26 mouse cellular contexts compared by ENCODE assay signal in genomic region chr5:128687139-128687538, GRCm38 (mm10). TPM values are rescaled to one million over a fixed set of nuclear protein-coding genes. Genes with fewer than 3 reads are reported as not detected.
DNase-seq lines count a peak whose midpoint lies in the region; ATAC-seq and TF ChIP-seq lines count a peak whose summit lies in the region.
"Had no signal": no experiment of that assay in that cellular context is flagged by ENCODE, and none has a peak within 500 bp of the region (broad histone marks: within the 10 kb centered on the region; RNA-seq: fewer than 3 reads in every experiment).

No protein-coding gene starts in this region.

- no peak overlapping the region for H3K9ac ChIP-seq in kidney, postnatal 0 days (ENCODE audit: low read depth, low read length)
- H3K9ac ChIP-seq in MEL (ENCODE audit: control insufficient read depth, low read depth, low read length, poor library complexity, severe bottlenecking) = no peak overlapping the region
- H3K9ac ChIP-seq: embryonic facial prominence, embryonic 15.5 days; heart, embryonic 13.5 days; hindbrain, embryonic 15.5 days; neural tube, embryonic 13.5 days had no signal

- DNase-seq in kidney, postnatal 0 days (ENCODE audit: low spot score) = no peak
- no peak for DNase-seq in kidney, postnatal 10 days
- DNase-seq in testis, postnatal 14 days (ENCODE audit: low spot score) = no peak
- peak; percentile 10 for DNase-seq in MEL (ENCODE audit: low read depth, low spot score)
- DNase-seq in thymus, postnatal 4 days = peak; percentile 52
- no peak for DNase-seq in gastrocnemius, postnatal 36 days
- DNase-seq: adrenal gland, postnatal 25 days; B cell, adult 2 months; cerebellum, adult 11-12 months; cerebellum, postnatal 25 days; heart, adult 11 months; heart, postnatal 36 days; kidney, adult 11 months; left cerebral cortex, postnatal 4 days; spleen, adult 18-20 months had no signal

- no peak overlapping the region for H3K4me2 ChIP-seq in kidney, postnatal 0 days (ENCODE audit: low read length)
- H3K4me2 ChIP-seq: embryonic facial prominence, embryonic 15.5 days; heart, embryonic 13.5 days; hindbrain, embryonic 15.5 days; neural tube, embryonic 13.5 days had no signal

- no peak for TF ChIP-seq POLR2A in testis, adult 2 months (IDR thresholded peaks at IDR 0.05; ENCODE audit: control insufficient read depth, low read depth, low read length)
- TF ChIP-seq POLR2A in MEL (IDR thresholded peaks at IDR 0.05; ENCODE audit: control insufficient read depth in 1 of 2, insufficient read depth in 1 of 2, low read depth in 1 of 2, low read length in 2 of 2, poor library complexity in 1 of 2) = no peak

- no peak overlapping the region for H3K27ac ChIP-seq in kidney, postnatal 0 days
- no peak overlapping the region for H3K27ac ChIP-seq in testis, adult 2 months (ENCODE audit: control insufficient read depth, insufficient read depth, low read depth, low read length)
- no peak overlapping the region for H3K27ac ChIP-seq in MEL (ENCODE audit: control insufficient read depth, low read depth, low read length)
- H3K27ac ChIP-seq: embryonic facial prominence, embryonic 15.5 days; forebrain, embryonic 10.5 days; heart, embryonic 13.5 days; hindbrain, embryonic 15.5 days; macrophage; midbrain, embryonic 10.5 days; neural tube, embryonic 13.5 days had no signal

- no peak for TF ChIP-seq EP300 in MEL (IDR thresholded peaks at IDR 0.05; ENCODE audit: low read depth in 1 of 2, low read length in 2 of 2)

- no peaks in the 10 kb centered on the region for H3K36me3 ChIP-seq in kidney, postnatal 0 days (ENCODE audit: insufficient read depth, low read length)
- no peaks in the 10 kb centered on the region for H3K36me3 ChIP-seq in testis, adult 2 months (ENCODE audit: control insufficient read depth, insufficient read depth, low read length)
- no peaks in the 10 kb centered on the region for H3K36me3 ChIP-seq in MEL (ENCODE audit: control insufficient read depth in 1 of 2, insufficient read depth in 2 of 2, low read length in 2 of 2)
- H3K36me3 ChIP-seq: embryonic facial prominence, embryonic 15.5 days; forebrain, embryonic 10.5 days; heart, embryonic 13.5 days; hindbrain, embryonic 15.5 days; midbrain, embryonic 10.5 days; neural tube, embryonic 13.5 days had no signal

- no peak overlapping the region for H3K4me3 ChIP-seq in kidney, postnatal 0 days (replicated peaks; ENCODE audit: low read depth, low read length)
- H3K4me3 ChIP-seq in testis, adult 2 months (ENCODE audit: control insufficient read depth, low read depth, low read length) = no peak overlapping the region
- H3K4me3 ChIP-seq in MEL (ENCODE audit: control insufficient read depth in 1 of 2, insufficient read depth in 1 of 2, low read depth in 2 of 2, low read length in 2 of 2) = no peak overlapping the region
- H3K4me3 ChIP-seq: embryonic facial prominence, embryonic 15.5 days; forebrain, embryonic 10.5 days; heart, embryonic 13.5 days; hindbrain, embryonic 15.5 days; midbrain, embryonic 10.5 days; neural tube, embryonic 13.5 days had no signal

- H3K9me3 ChIP-seq in kidney, postnatal 0 days (replicated peaks; ENCODE audit: low read length) = no peaks in the 10 kb centered on the region
- no peaks in the 10 kb centered on the region for H3K9me3 ChIP-seq in MEL (replicated peaks; ENCODE audit: insufficient read depth, low read length)
- H3K9me3 ChIP-seq: embryonic facial prominence, embryonic 15.5 days; hindbrain, embryonic 15.5 days had no signal

- 92% methylated on average over 5 of the region's 5 CpGs for WGBS in kidney, postnatal 0 days

- 0 out of 2 replicates have a peak, but pooled peaks have one; percentile 29 for TF ChIP-seq CTCF in kidney, postnatal 0 days (IDR thresholded peaks at IDR 0.05; ENCODE audit: low read depth)
- peak; percentile 16; the same call in 1 of the 2 replicates for TF ChIP-seq CTCF in testis, adult 2 months (IDR thresholded peaks at IDR 0.05; ENCODE audit: control insufficient read depth, insufficient read depth, insufficient replicate concordance, low read depth, low read length)
- peak in 2 of 3 experiments; percentile 14 to 29; a peak in 3 of 6 replicates for TF ChIP-seq CTCF in MEL (IDR thresholded peaks at IDR 0.05 in 2 of 3, conservative IDR thresholded peaks at IDR 0.05 in 1 of 3; ENCODE audit: control insufficient read depth in 1 of 3, insufficient read depth in 1 of 3, low read depth in 2 of 3, low read length in 3 of 3, poor library complexity in 1 of 3, severe bottlenecking in 1 of 3)

- no peaks in the 10 kb centered on the region for H3K79me2 ChIP-seq in MEL (ENCODE audit: control insufficient read depth, insufficient read depth, low read length, poor library complexity)

- H3K4me1 ChIP-seq in kidney, postnatal 0 days (replicated peaks; ENCODE audit: insufficient read depth, low read length) = no peaks in the 10 kb centered on the region
- H3K4me1 ChIP-seq in testis, adult 2 months (ENCODE audit: control insufficient read depth, insufficient read depth, low read length) = no peaks in the 10 kb centered on the region; the same call in 1 of the 2 replicates
- H3K4me1 ChIP-seq in MEL (ENCODE audit: control insufficient read depth in 1 of 2, insufficient read depth in 2 of 2, low read length in 2 of 2) = no peaks in the 10 kb centered on the region
- H3K4me1 ChIP-seq: heart, embryonic 13.5 days had no signal

- intact Hi-C loops in gastrocnemius, postnatal 36 days (cut with DNase I) = no loop called here

- ATAC-seq in kidney, postnatal 0 days (replicated peaks; ENCODE audit: low FRiP score, low read depth) = no peak

- H3K27me3 ChIP-seq in kidney, postnatal 0 days (ENCODE audit: insufficient read depth, low read length) = no peaks in the 10 kb centered on the region
- H3K27me3 ChIP-seq in testis, adult 2 months (ENCODE audit: control insufficient read depth, insufficient read depth, low read length) = no peaks in the 10 kb centered on the region
- no peaks in the 10 kb centered on the region for H3K27me3 ChIP-seq in MEL (ENCODE audit: control insufficient read depth in 1 of 2, insufficient read depth in 2 of 2, low read length in 2 of 2)
- H3K27me3 ChIP-seq: embryonic facial prominence, embryonic 15.5 days; hindbrain, embryonic 15.5 days; neural tube, embryonic 13.5 days had no signal

- no peak for TF ChIP-seq RAD21 in MEL (IDR thresholded peaks at IDR 0.05; ENCODE audit: low read depth, low read length)

TF ChIP-seq in MEL, 35 proteins besides CTCF, POLR2A, EP300 and RAD21:
- 0 out of 2 replicates have a peak, but pooled peaks have one; percentile 7 for TF ChIP-seq SMC3 (IDR thresholded peaks at IDR 0.05; ENCODE audit: low read depth, low read length)
- no peak for TF ChIP-seq NRF1 (IDR thresholded peaks at IDR 0.05; ENCODE audit: insufficient read depth, low read depth, low read length, poor library complexity, severe bottlenecking)
TF ChIP-seq in MEL: peak in this region for 1.

RNA-seq across cellular contexts. Expression of gene Piwil1, which starts 15.2 kb away (rescaled TPM):
- polyA plus RNA-seq in kidney, postnatal 0 days (2015; fragmentation: Nextera tagmentation; extraction: Ambion mirVana) = not detected in 2 replicates
- polyA plus RNA-seq in testis, adult 2 months (2012; rRNA removed) = 247 and 266 TPM in 2 replicates
- total RNA-seq in MEL (2012; rRNA removed) = not detected in 2 replicates
- polyA plus RNA-seq in MEL (2012; ENCODE audit: insufficient read depth in 1 of 2, insufficient read length in 2 of 2, low read depth in 1 of 2, low replicate concordance in 2 of 2, missing spikeins in 1 of 2) = not detected
- total RNA-seq in gastrocnemius, postnatal 36 days (2021) = not detected
- total RNA-seq: adrenal gland, postnatal 25 days; heart, postnatal 36 days; layer of hippocampus, adult 8-10 months; liver, adult 2 months had no signal
- polyA plus RNA-seq: embryonic facial prominence, embryonic 15.5 days; forebrain, embryonic 10.5 days; heart, embryonic 13.5 days; liver, adult 2 months; lung, embryonic 16.5 days; macrophage; midbrain, embryonic 10.5 days had no signal

Comparison
In these comparisons a context has a peak if more than half of its experiments do, and no peak if none do; other contexts are left out.
1. DNase-seq: peak in MEL (single experiment) and thymus, postnatal 4 days (single experiment); none in kidney, postnatal 0 days (single experiment), kidney, postnatal 10 days (single experiment), testis, postnatal 14 days (single experiment) and gastrocnemius, postnatal 36 days (0 of 2).
2. RNA of gene Piwil1, which starts 15.2 kb away (polyA plus RNA-seq): 247 to 266 TPM in testis, adult 2 months; not detected in kidney, postnatal 0 days and not detected in MEL; every median in the first group is over 100 times any median in the second.
3. Peak in every context shown above with its lines, with median percentiles within 50 percentile points of each other: CTCF ChIP-seq.